Mouse (Mus musculus): ENCODE data around the gene Tenm4. TPM values are rescaled to one million over a fixed set of nuclear protein-coding genes. Genes with fewer than 3 reads are reported as not detected.

Tenm4 gene
- total RNA-seq, 2 experiments from 2014 or later, result 31.5 to 38.5 TPM

GRCm38 (mm10) chr7:96466761-96467160 is 295.7 kb downstream of the Tenm4 start:
- DNase-seq (ENCODE audit: low spot score in 2 of 2), result no peak

GRCm38 (mm10) chr7:96470821-96471220 is 299.8 kb downstream of the Tenm4 start:
- DNase-seq (ENCODE audit: low spot score in 2 of 2), result no peak

- no peak for DNase-seq (ENCODE audit: low spot score in 2 of 2)
These were observed 303.6 kb downstream of the Tenm4 start for GRCm38 (mm10) chr7:96474560-96475089.

GRCm38 (mm10) chr7:96476987-96477613 is 306.1 kb downstream of the Tenm4 start:
- no peak for DNase-seq (ENCODE audit: low spot score in 2 of 2)

GRCm38 (mm10) chr7:96479139-96479538 is 308.1 kb downstream of the Tenm4 start:
- no peak for DNase-seq (ENCODE audit: low spot score in 2 of 2)

GRCm38 (mm10) chr7:96480351-96480983 is 309.4 kb downstream of the Tenm4 start:
- DNase-seq (ENCODE audit: low spot score in 2 of 2), result no peak

- no peak for DNase-seq (ENCODE audit: low spot score in 2 of 2)
These were observed 311.9 kb downstream of the Tenm4 start for GRCm38 (mm10) chr7:96482953-96483352.

GRCm38 (mm10) chr7:96484006-96484581 is 313.0 kb downstream of the Tenm4 start:
- no peak for DNase-seq (ENCODE audit: low spot score in 2 of 2)

- no peak for DNase-seq (ENCODE audit: low spot score in 2 of 2)
These were observed 318.5 kb downstream of the Tenm4 start for GRCm38 (mm10) chr7:96489348-96490076.

- DNase-seq (ENCODE audit: low spot score in 2 of 2), result no peak
These were observed 320.9 kb downstream of the Tenm4 start for GRCm38 (mm10) chr7:96491896-96492295.

GRCm38 (mm10) chr7:96492696-96493095 is 321.6 kb downstream of the Tenm4 start:
- DNase-seq (ENCODE audit: low spot score in 2 of 2), result no peak

GRCm38 (mm10) chr7:96494057-96494456 is 323.0 kb downstream of the Tenm4 start:
- DNase-seq (ENCODE audit: low spot score in 2 of 2), result no peak

- no peak for DNase-seq (ENCODE audit: low spot score in 2 of 2)
These were observed 329.1 kb downstream of the Tenm4 start for GRCm38 (mm10) chr7:96500108-96500507.

- no peak for DNase-seq (ENCODE audit: low spot score in 2 of 2)
These were observed 329.8 kb downstream of the Tenm4 start for GRCm38 (mm10) chr7:96500797-96501196.

GRCm38 (mm10) chr7:96502321-96502973 is 331.4 kb downstream of the Tenm4 start:
- no peak for DNase-seq (ENCODE audit: low spot score in 2 of 2)

- DNase-seq (ENCODE audit: low spot score in 2 of 2), result no peak
These were observed 334.5 kb downstream of the Tenm4 start for GRCm38 (mm10) chr7:96505538-96505937.

- no peak for DNase-seq (ENCODE audit: low spot score in 2 of 2)
These were observed 336.0 kb downstream of the Tenm4 start for GRCm38 (mm10) chr7:96507046-96507445.

GRCm38 (mm10) chr7:96510396-96510795 is 339.4 kb downstream of the Tenm4 start:
- no peak for DNase-seq (ENCODE audit: low spot score in 2 of 2)

- DNase-seq (ENCODE audit: low spot score in 2 of 2), result no peak
These were observed 340.1 kb downstream of the Tenm4 start for GRCm38 (mm10) chr7:96511018-96511609.

GRCm38 (mm10) chr7:96511953-96512511 is 341.0 kb downstream of the Tenm4 start:
- no peak for DNase-seq (ENCODE audit: low spot score in 2 of 2)
